Mouse (Mus musculus) bone marrow macrophage, adult 2 months (primary cell): Measurements from ENCODE around the gene Thegl. TPM values are rescaled to one million over a fixed set of nuclear protein-coding genes. Genes with fewer than 3 reads are reported as not detected.
A peak's percentile ranks its signal among the peaks of the same experiment; 100 is the strongest.
"Not testable (repeated sequence)": the region's sequence is repeated elsewhere in the genome, so short reads cannot be mapped to it uniquely, and the experiment has no call there.

ENCODE experiments used
- H3K27ac ChIP-seq: 2 replicates; pipeline ENCODE4 v1.5.1; 2012; ENCODE audit warnings: low read depth, low read length; ENCODE audit not compliant: insufficient read depth
- H3K4me1 ChIP-seq: 2 replicates; pipeline ENCODE4 v1.6.1; 2012; ENCODE audit warnings: low read length; ENCODE audit not compliant: control insufficient read depth, insufficient read depth
- H3K4me3 ChIP-seq: 2 replicates; pipeline ENCODE4 v1.5.1; 2012; ENCODE audit warnings: mild to moderate bottlenecking, low read length, moderate library complexity; ENCODE audit not compliant: insufficient read depth
- CTCF ChIP-seq: IDR thresholded peaks from 2 replicates; pipeline ENCODE4 v1.5.1; 2012; ENCODE audit warnings: low read depth, mild to moderate bottlenecking, low read length, moderate library complexity
- POLR2A ChIP-seq: IDR thresholded peaks from 2 replicates; pipeline ENCODE4 v1.6.1; 2012; ENCODE audit warnings: mild to moderate bottlenecking, low read depth, low read length, borderline replicate concordance
- polyA plus RNA-seq: library from polyadenylated mRNA; stranded (reverse); fragments of >200 nt; gene quantifications from 2 replicates; pipeline ENCODE4 v1.2.4, GENCODE M21; 2012; ENCODE audit not compliant: missing spikeins, insufficient read depth, insufficient read length

Thegl gene
- polyA plus RNA-seq, 1 experiment, result not detected

DNA sequence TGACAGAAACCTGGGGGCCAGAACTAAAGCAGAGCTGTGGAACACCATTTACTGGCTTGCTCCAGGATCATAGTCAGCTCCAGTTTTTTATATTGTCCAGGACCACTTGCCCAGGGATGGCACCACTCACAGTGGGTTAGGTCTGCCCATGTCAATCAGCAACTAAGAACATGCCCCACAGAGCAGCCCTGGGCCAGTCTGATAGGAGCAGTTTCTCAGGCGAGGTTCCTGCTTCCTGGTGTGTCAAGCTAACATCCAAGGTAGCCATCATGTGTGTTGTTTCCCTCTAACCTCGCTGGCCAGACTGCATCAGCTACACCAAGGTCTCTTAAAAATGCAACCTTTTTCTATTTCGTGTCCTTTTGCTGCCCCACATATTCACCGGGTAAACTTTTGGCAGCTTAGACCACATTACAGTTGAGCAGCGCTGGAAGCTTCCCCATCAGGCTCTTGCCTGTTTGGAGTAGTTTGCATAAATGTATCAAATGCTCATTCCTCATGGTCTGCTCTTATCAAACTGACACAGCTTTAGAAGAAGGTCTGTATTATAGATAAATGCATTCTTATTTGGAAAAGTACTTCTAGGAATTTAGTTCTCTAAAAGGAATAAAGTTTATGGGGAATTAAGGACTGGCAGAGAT is 22.5 kb upstream of the Thegl start:
- no peak overlapping the region for H3K4me3 ChIP-seq
- TF ChIP-seq CTCF, result no peak
- no peak for TF ChIP-seq POLR2A
- H3K4me1 ChIP-seq, result no peaks in the 10 kb centered on the region
- H3K27ac ChIP-seq, result no peak overlapping the region

GRCm38 (mm10) chr5:76998416-76998815 is 17.4 kb upstream of the Thegl start:
- no peaks in the 10 kb centered on the region for H3K4me1 ChIP-seq
- TF ChIP-seq CTCF, result no peak
- TF ChIP-seq POLR2A, result no peak
- H3K27ac ChIP-seq, result no peak overlapping the region
- no peak overlapping the region for H3K4me3 ChIP-seq

- no peak overlapping the region for H3K27ac ChIP-seq
- H3K4me1 ChIP-seq, result no peaks in the 10 kb centered on the region
- no peak overlapping the region for H3K4me3 ChIP-seq
- TF ChIP-seq CTCF (no peak), POLR2A (no peak)
Observed at GRCm38 (mm10) chr5:77001192-77001591, 14.6 kb upstream of the Thegl start.

DNA sequence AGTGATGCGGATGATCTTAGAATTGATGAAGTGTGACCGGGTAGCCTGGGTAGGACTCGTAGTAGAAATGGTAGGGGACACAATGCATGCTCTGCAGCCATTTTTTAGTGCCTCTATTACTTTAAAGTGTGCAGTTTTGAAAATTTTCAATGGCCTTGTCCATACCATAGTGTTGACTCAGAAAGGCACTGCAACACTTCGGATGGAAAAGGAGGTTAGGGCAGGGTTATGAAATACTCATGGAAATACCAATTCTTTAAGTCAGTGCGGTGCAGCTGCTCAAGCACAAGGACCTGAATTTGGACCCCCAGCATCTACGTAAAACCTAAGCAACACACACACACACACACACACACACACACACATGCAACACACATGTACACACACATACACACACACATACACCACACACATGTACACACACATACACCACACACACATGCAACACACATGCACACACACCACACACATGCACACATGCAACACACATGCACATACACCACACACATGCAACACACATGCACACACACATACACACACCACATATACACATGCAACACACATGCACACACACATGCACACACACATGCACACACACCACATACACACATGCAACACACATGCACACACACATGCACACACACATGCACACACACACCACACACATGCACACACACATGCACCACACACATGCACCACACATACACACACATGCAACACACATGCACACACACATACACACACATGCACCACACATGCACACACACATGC is 11.6 kb upstream of the Thegl start, which contains the start of gene Arl9:
TSS of gene Arl9 (plus strand) at position 5 of the 771 bp plus-strand sequence.
- Histone ChIP-seq H3K27ac (no peak within 1 kb of the TSS), H3K4me1 (no peaks in the 10 kb centered on the region), H3K4me3 (no peak within 1 kb of the TSS)
- TF ChIP-seq POLR2A (no peak), CTCF (no peak)

DNA sequence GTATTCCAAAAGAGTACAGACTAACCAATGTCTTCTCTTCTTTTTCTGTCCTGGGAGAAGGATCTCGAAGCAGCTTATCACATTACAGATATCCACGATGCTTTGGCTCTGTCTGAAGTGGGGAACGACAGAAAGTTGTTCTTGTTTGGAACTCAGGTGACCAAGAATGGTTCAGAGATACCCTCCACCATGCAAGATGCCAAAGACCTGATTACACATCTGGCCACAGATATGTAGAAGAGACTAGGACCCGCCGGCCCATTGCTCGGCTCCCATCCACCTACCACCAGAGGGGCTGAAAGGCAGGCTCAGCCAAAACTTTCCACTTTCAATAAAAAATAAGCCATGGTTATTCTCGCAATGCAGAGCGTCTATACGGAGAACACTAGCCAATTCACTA is 5.5 kb upstream of the Thegl start:
- Histone ChIP-seq H3K27ac (no peak overlapping the region), H3K4me1 (peaks cover 8% of the 10 kb centered on the region), H3K4me3 (no peak overlapping the region)
- TF ChIP-seq POLR2A (no peak), CTCF (no peak)

- no peak for TF ChIP-seq POLR2A
- TF ChIP-seq CTCF, result no peak
- Histone ChIP-seq H3K4me3 (no peak overlapping the region), H3K4me1 (peaks cover 8% of the 10 kb centered on the region), H3K27ac (no peak overlapping the region)
Observed at GRCm38 (mm10) chr5:77011082-77011481, 4.7 kb upstream of the Thegl start.

- no peak overlapping the region for H3K4me3 ChIP-seq
- H3K27ac ChIP-seq, result peak overlapping the region; percentile 53
- H3K4me1 ChIP-seq, result peaks cover 8% of the 10 kb centered on the region
- TF ChIP-seq POLR2A (no peak), CTCF (no peak)
Observed at GRCm38 (mm10) chr5:77013171-77013570, 2.7 kb upstream of the Thegl start.

GRCm38 (mm10) chr5:77028034-77028433 is 12.2 kb downstream of the Thegl start:
- Histone ChIP-seq H3K27ac (no peak overlapping the region), H3K4me1 (no peaks in the 10 kb centered on the region)
- TF ChIP-seq POLR2A, result no peak
- TF ChIP-seq CTCF, result no peak

GRCm38 (mm10) chr5:77029735-77030134 is 13.9 kb downstream of the Thegl start:
- no peak overlapping the region for H3K4me3 ChIP-seq
- no peaks in the 10 kb centered on the region for H3K4me1 ChIP-seq
- TF ChIP-seq POLR2A (no peak), CTCF (peak; percentile 31)
- no peak overlapping the region for H3K27ac ChIP-seq

More at GRCm38 (mm10) chr5:77028034-77028433, 12.2 kb downstream of the Thegl start:
- no peak overlapping the region for H3K4me3 ChIP-seq

GRCm38 (mm10) chr5:77035101-77035500 is 19.3 kb downstream of the Thegl start:
- H3K4me3 ChIP-seq, H3K27ac ChIP-seq, H3K4me1 ChIP-seq: not testable (repeated sequence)

- no peak overlapping the region for H3K4me3 ChIP-seq
- TF ChIP-seq POLR2A (no peak), CTCF (no peak)
- no peaks in the 10 kb centered on the region for H3K4me1 ChIP-seq
- H3K27ac ChIP-seq, result no peak overlapping the region
Observed at GRCm38 (mm10) chr5:77038451-77038850, 22.6 kb downstream of the Thegl start.
